Mouse (Mus musculus): Measurements from ENCODE around the gene Gm8374. TPM values are rescaled to one million over a fixed set of nuclear protein-coding genes. Genes with fewer than 3 reads are reported as not detected.
"Not testable (repeated sequence)": the region's sequence is repeated elsewhere in the genome, so short reads cannot be mapped to it uniquely, and the experiment has no call there.

Gm8374 gene
- not detected for total RNA-seq (2021)
- long read RNA-seq, experiment 1, result 0 reads
- long read RNA-seq, experiment 2, result 0 reads

DNA sequence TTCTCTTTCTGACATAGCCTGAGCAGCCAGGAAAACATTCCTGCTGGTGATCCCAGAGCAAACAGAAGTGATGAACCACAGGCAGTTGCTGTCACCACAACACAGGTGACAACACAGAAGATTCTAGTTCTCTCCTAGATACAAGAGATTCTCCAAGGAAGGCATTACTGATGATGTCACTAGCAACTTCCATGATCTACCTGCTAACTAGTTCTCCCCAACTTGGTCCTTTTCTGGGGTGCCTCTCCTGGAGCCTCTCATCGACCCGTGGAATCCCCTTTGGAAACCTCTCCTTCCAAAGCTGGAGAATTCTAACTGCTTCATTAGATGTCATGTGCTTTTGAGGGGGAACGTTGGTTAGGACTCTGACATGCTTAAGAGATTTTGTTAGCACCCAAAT is at the start of gene Gm8374:
Gm8374 (minus strand) TSS at position 101 of the 400 bp plus-strand sequence.
- DNase-seq; intact Hi-C loops (cut with DNase I): not testable (repeated sequence)

DNA sequence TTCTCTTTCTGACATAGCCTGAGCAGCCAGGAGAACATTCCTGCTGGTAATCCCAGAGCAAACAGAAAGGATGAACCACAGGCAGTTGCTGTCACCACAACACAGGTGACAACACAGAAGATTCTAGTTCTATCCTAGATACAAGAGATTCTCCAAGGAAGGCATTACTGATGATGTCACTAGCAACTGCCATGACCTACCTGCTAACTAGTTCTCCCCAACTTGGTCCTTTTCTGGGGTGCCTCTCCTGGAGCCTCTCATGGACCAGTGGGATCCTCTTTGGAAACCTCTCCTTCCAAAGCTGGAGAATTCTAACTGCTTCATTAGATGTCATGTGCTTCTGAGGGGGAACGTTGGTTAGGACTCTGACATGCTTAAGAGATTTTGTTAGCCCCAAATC is 32.6 kb downstream of the Gm8374 start, which contains the start of gene Gm5797:
Gm5797 (minus strand) TSS at position 101 of the 400 bp plus-strand sequence.
- intact Hi-C loops (cut with DNase I); DNase-seq: not testable (repeated sequence)

DNA sequence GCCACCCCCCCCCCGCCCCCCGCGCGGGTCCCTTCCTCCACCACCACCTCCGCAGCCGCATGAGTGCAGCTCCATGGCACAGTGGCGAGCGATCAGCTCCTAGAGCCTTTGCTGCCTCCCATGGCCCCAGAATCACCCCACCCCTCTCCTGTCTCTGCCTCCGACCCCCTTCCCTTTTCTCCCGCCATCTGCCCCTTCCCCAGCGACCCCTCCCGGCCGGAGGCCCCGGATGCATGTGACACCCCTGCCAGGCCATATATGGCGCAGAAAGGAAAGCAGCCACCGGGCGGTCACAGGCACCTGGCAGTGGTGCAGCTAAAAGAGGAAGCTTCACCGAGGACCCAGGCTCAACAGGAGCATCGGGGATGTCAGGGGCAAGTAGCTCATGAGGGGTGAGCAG is 49.8 kb downstream of the Gm8374 start:
- intact Hi-C loops (cut with DNase I), result not testable (repeated sequence)
- peak; percentile 1 to 3 for DNase-seq

DNA sequence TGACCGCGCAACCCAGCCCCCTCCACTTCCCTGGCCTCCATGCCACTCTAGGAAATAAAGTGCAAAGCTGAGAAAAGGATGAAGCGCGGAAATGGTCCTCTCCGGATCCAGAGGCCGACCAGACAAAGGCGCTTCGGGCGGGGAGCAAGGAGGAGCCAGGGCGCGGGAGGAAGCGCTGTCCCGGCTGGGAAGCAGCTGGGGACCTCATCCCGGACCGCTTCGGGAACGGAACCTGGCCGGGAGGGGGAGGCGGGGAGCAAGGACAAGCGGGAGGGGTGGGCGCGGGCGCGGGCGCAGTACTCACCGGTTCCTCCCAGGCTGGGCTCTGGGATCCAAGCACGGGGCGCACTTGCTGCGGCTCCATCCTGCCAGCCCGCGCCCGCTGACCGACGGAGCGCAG is 50.3 kb downstream of the Gm8374 start, which contains the start of gene Gm3739:
Gm3739 (minus strand) TSS at position 389 of the 400 bp plus-strand sequence.
- peak; percentile 19 to 27 for DNase-seq
- intact Hi-C loops (cut with DNase I), result not testable (repeated sequence)

Other genes with a start within 250 kb of the Gm8374 start
- not detected for gene Gm6676, start 239.7 kb downstream of the Gm8374 start, total RNA-seq (2021)
- under 1 TPM; 0.48 to 0.56 TPM for gene Gm3512, start 190.6 kb downstream of the Gm8374 start, total RNA-seq (2021)
- not detected for gene Gm16434, start 170.6 kb downstream of the Gm8374 start, total RNA-seq (2021)
- not detected for gene Gm3727, start 100.4 kb downstream of the Gm8374 start, total RNA-seq (2021)
- gene Gm3739, start 50.1 kb downstream of the Gm8374 start, total RNA-seq (2021), result under 1 TPM; 0.26 to 0.37 TPM
- gene Gm5797, start 32.7 kb downstream of the Gm8374 start, total RNA-seq (2021), result not detected
- gene Gm3755, start 85.8 kb upstream of the Gm8374 start, total RNA-seq (2021), result not detected
- gene Gm3752, start 118.6 kb upstream of the Gm8374 start, total RNA-seq (2021), result under 1 TPM in 1 of 2 experiments, not detected in 1; 0.15 TPM
- 1 to 10 TPM; 3.3 TPM for gene Gm3558, start 203.4 kb upstream of the Gm8374 start, total RNA-seq (2021)
- gene Gm10338, start 230.5 kb upstream of the Gm8374 start, total RNA-seq (2021), result not detected

All from heart, postnatal 14 days (tissue).